Mouse (Mus musculus): ENCODE results near the gene Tspan13.

Tspan13 gene

GRCm38 (mm10) chr12:35977633-35978246 is 64.6 kb downstream of the Tspan13 start:
- DNase-seq (ENCODE audit: low read depth, low spot score): no peak

- no peak for DNase-seq (ENCODE audit: low read depth, low spot score)
These were observed 66.4 kb downstream of the Tspan13 start for GRCm38 (mm10) chr12:35975898-35976297.

GRCm38 (mm10) chr12:35966768-35967141 is 75.5 kb downstream of the Tspan13 start:
- no peak for DNase-seq (ENCODE audit: low read depth, low spot score)

- DNase-seq (ENCODE audit: low read depth, low spot score): peak; percentile 4
These were observed 76.1 kb downstream of the Tspan13 start for GRCm38 (mm10) chr12:35966098-35966767.

Data from R1 (cell line).